Comparison of ENCODE assay signal across 13 mouse cellular contexts in the genomic region with DNA sequence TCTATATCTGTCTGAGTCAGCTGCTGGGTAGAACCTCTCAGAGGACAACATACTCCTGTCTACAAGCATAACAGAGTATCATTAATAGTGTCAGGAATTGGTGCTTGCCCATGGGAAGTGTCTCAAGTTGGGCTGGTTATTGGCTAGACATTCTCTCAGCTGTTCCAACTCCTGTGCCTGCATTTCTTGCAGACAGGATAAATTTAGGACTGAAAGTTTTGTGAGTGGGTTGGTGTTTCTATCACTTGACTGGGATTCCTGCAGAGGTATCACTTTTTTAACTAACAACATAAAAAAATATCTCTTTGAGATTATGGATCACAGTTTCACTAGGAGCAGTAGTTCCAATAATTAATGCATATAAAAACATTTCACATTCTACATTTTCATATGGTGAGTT.
"Had no signal": no experiment of that assay in that cellular context is flagged by ENCODE, and none has a peak within 500 bp of the region (broad histone marks: within the 10 kb centered on the region; RNA-seq: fewer than 3 reads in every experiment).

No protein-coding gene starts in this region.

- ATAC-seq: intestine, embryonic 16.5 days; midbrain, embryonic 16.5 days had no signal

- H3K27ac ChIP-seq: kidney, embryonic 15.5 days; limb, embryonic 13.5 days; liver, embryonic 14.5 days; midbrain, embryonic 12.5 days; neural tube, embryonic 13.5 days had no signal

- DNase-seq: kidney, adult 2 months; kidney, postnatal 14 days; right cerebral cortex, postnatal 4 days; spleen, adult 18-20 months; thymus, adult 2 months; thymus, postnatal 25 days had no signal

- H3K4me3 ChIP-seq: kidney, embryonic 15.5 days; limb, embryonic 13.5 days; midbrain, embryonic 12.5 days; neural tube, embryonic 13.5 days had no signal
